Mouse (Mus musculus): ENCODE data around the gene Tmem267. TPM values are rescaled to one million over a fixed set of nuclear protein-coding genes. Genes with fewer than 3 reads are reported as not detected.
A peak's percentile ranks its signal among the peaks of the same experiment; 100 is the strongest.
"Not testable (repeated sequence)": the region's sequence is repeated elsewhere in the genome, so short reads cannot be mapped to it uniquely, and the experiment has no call there.

Tmem267 gene
- polyA plus RNA-seq, 1 experiment from 2014 or later, result 1.0 TPM

DNA sequence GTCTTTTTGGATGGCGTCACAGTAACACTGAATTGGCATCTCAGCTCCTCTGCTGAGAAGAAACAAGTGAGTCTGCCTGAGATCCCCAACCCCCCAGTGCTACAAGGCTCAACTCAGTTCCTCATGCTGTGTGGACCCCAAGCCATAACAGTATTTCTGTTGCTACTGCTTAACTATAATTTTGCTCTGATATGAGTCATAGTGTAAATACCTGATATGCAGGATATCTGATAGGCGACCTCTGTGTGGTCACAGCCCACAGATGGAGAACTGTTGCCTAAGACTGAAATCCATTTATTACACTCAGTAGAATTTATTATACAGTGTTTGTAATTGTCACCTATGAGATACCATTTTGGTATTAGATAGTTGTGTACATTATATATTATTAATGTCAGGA, 10.1 kb upstream of the Tmem267 start:
- DNase-seq (ENCODE audit: low spot score) (no peak), ATAC-seq (replicated peaks; ENCODE audit: low FRiP score) (no peak)
- WGBS, result 86% methylated on average over 2 of the region's 2 CpGs
- Histone ChIP-seq H3K27me3 (replicated peaks; ENCODE audit: control insufficient read depth, insufficient read depth, low read length) (no peaks in the 10 kb centered on the region), H3K9me3 (ENCODE audit: control insufficient read depth, low read length) (no peaks in the 10 kb centered on the region), H3K4me2 (no peak overlapping the region), H3K27ac (ENCODE audit: low read depth, low read length) (no peak overlapping the region), H3K36me3 (ENCODE audit: control insufficient read depth, insufficient read depth, low read length) (peaks cover 17% of the 10 kb centered on the region; the same call in 1 of the 2 replicates), H3K4me1 (replicated peaks; ENCODE audit: control insufficient read depth, insufficient read depth, low read length) (no peaks in the 10 kb centered on the region), H3K4me3 (ENCODE audit: low read depth, low read length) (no peak overlapping the region), H3K9ac (ENCODE audit: low read depth, low read length) (no peak overlapping the region)

DNA sequence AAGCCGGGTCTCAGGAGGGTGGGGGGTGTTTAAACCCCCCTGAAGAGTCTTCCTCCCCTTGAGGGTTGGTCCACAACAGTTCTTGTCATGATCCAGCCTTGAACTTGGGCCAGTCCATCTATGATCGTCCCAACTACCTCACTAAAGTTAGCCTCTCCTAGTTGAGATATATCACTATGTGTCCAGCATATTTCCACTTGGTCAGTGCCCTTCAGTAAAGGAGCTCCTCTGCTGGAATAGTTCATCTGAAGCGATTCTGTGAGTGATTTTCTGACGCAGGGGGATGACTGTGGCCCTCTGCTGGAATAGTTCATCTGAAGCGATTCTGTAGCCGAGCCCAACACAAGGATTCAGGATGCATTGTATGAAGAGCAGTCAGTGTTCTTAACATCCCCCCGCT, 485 bp upstream of the Tmem267 start:
- Histone ChIP-seq H3K9me3 (ENCODE audit: control insufficient read depth, low read length) (peaks cover 5% of the 10 kb centered on the region), H3K4me3 (ENCODE audit: low read depth, low read length) (no peak overlapping the region), H3K36me3 (ENCODE audit: control insufficient read depth, insufficient read depth, low read length) (peaks cover 10% of the 10 kb centered on the region; the same call in 1 of the 2 replicates), H3K27ac (ENCODE audit: low read depth, low read length) (no peak overlapping the region), H3K4me2 (peak overlapping the region; percentile 27; the same call in 1 of the 2 replicates), H3K4me1 (replicated peaks; ENCODE audit: control insufficient read depth, insufficient read depth, low read length) (no peaks in the 10 kb centered on the region), H3K9ac (ENCODE audit: low read depth, low read length) (no peak overlapping the region), H3K27me3 (replicated peaks; ENCODE audit: control insufficient read depth, insufficient read depth, low read length) (no peaks in the 10 kb centered on the region)
- ATAC-seq (replicated peaks; ENCODE audit: low FRiP score) (no peak), DNase-seq (ENCODE audit: low spot score) (no peak)
- WGBS, result 67% methylated on average over 7 of the region's 7 CpGs

DNA sequence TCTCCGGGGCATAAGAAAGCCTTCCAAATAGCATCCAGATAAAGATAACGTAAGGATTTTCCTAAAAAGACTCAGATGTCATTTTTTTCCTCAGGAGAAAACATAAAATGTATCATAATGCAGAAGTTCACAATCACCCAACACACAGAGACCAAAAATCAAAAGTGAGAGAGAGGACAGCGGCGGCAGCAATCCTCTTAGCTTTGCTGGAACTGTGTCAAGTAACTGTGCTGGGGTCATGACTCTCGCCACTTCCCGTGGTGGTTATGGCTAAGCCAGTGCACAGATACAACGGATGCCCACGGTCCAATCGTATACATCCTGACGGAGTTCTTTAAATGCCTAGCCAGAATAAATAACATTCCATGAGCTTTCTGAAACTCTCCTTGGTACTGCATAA, 4.2 kb downstream of the Tmem267 start:
- H3K4me2 ChIP-seq; H3K27ac ChIP-seq (ENCODE audit: low read depth, low read length); H3K36me3 ChIP-seq (ENCODE audit: control insufficient read depth, insufficient read depth, low read length); H3K27me3 ChIP-seq (replicated peaks; ENCODE audit: control insufficient read depth, insufficient read depth, low read length); H3K4me1 ChIP-seq (replicated peaks; ENCODE audit: control insufficient read depth, insufficient read depth, low read length); H3K9ac ChIP-seq (ENCODE audit: low read depth, low read length); ATAC-seq (replicated peaks; ENCODE audit: low FRiP score); H3K4me3 ChIP-seq (ENCODE audit: low read depth, low read length); H3K9me3 ChIP-seq (ENCODE audit: control insufficient read depth, low read length): not testable (repeated sequence)
- DNase-seq (ENCODE audit: low spot score), result peak; percentile 51
- 90% methylated on average over 10 of the region's 10 CpGs for WGBS

DNA sequence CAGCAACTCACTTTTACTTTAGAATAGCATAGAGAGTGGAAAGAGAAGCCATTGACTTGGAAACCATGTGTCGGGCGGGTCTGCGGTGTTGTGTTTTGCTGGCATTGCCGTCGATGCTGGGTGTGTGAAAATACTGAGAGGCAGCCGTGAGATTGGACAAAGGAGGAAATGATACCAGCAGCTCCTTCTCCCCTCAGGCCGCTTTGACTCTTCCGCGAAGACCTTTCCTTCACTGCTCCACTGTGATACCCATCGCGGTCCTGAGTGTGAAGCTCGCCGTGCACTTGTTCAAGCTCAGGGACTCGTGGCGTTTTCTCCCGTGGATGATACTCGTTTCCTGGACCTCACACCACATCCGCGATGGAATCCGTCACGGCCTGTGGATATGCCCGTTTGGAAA, 7.1 kb downstream of the Tmem267 start:
- not testable (repeated sequence) for H3K27me3 ChIP-seq (replicated peaks; ENCODE audit: control insufficient read depth, insufficient read depth, low read length); DNase-seq (ENCODE audit: low spot score); H3K4me1 ChIP-seq (replicated peaks; ENCODE audit: control insufficient read depth, insufficient read depth, low read length); H3K36me3 ChIP-seq (ENCODE audit: control insufficient read depth, insufficient read depth, low read length); H3K27ac ChIP-seq (ENCODE audit: low read depth, low read length); H3K4me2 ChIP-seq; H3K4me3 ChIP-seq (ENCODE audit: low read depth, low read length); H3K9me3 ChIP-seq (ENCODE audit: control insufficient read depth, low read length); H3K9ac ChIP-seq (ENCODE audit: low read depth, low read length)
- 93% methylated on average over 10 of the region's 22 CpGs for WGBS
- ATAC-seq (replicated peaks; ENCODE audit: low FRiP score), result peak; percentile 38

DNA sequence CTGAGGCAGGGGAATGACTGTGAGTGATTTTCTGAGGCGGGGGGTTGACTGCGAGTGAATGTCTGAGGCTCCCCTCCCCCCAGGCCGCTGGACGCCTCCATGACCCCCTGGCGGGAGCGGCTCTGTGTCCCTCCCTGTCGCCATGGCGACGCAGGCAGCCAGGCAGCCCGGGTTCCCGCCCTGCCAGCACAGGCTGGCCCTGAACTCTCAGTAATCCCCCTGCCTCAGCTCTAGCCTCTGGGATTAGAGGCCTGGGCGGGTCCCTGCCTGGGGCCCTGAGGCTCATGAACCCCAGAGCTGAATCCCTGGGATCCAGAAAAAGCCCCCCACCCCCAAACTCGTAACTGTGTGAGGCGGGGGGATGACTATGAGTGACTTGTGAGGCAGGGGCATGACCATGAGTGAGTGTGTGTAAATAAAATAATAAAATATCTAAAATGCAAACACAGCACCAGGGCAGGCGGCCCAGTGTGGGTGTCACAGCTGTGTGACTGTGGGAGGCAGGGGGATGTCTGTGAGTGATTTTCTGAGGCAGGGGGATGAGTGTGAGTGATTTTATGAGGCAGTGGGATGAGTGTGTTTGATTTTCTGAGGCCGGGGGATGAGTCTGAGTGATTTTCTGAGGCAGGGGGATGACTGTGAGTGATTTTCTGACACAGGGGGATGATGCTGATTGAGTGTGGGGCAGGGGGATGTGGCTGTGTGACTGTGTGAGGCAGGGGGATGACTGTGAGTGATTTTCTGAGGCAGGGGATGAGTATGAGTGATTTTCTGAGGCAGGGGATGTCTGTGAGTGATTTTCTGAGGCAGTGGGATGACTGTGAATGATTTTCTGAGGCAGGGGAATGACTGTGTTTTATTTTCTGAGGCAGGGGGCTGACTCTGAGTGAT, 108.7 kb downstream of the Tmem267 start:
- not testable (repeated sequence) for H3K27ac ChIP-seq (ENCODE audit: low read depth, low read length); H3K4me2 ChIP-seq; H3K9ac ChIP-seq (ENCODE audit: low read depth, low read length); H3K4me3 ChIP-seq (ENCODE audit: low read depth, low read length); H3K27me3 ChIP-seq (replicated peaks; ENCODE audit: control insufficient read depth, insufficient read depth, low read length); H3K4me1 ChIP-seq (replicated peaks; ENCODE audit: control insufficient read depth, insufficient read depth, low read length); H3K36me3 ChIP-seq (ENCODE audit: control insufficient read depth, insufficient read depth, low read length)
- WGBS, result 73% methylated on average over 15 of the region's 16 CpGs
- DNase-seq (ENCODE audit: low spot score) (peak; percentile 88), ATAC-seq (replicated peaks; ENCODE audit: low FRiP score) (peak; percentile 86)
- peaks cover 12% of the 10 kb centered on the region for H3K9me3 ChIP-seq (ENCODE audit: control insufficient read depth, low read length)

DNA sequence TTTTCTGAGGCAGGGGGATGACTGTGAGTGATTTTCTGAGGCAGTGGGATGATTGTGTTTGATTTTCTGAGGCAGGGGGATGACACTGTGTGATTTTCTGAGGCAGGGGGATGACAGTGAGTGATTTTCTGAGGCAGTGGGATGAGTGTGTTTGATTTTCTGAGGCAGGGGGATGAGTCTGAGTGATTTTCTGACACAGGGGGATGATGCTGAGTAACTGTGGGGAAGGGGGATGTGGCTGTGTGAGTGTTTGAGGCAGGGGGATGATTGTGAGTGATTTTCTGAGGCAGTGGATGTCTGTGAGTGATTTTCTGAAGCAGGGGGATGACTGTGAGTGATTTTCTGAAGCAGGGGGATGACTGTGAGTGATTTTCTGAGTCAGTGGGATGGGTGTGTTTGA, 110.6 kb downstream of the Tmem267 start:
- not testable (repeated sequence) for H3K9ac ChIP-seq (ENCODE audit: low read depth, low read length)

DNA sequence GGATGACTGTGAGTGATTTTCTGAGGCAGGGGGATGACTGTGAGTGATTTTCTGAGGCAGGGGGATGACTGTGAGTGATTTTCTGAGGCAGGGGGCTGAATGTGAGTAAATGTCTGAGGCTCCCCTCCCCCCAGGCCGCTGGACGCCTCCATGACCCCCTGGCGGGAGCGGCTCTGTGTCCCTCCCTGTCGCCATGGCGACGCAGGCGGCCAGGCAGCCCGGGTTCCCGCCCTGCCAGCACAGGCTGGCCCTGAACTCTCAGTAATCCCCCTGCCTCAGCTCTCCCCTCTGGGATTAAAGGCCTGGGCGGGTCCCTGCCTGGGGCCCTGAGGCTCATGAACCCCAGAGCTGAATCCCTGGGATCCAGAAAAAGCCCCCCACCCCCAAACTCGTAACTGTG, 111.2 kb downstream of the Tmem267 start:
- not testable (repeated sequence) for DNase-seq (ENCODE audit: low spot score); H3K27me3 ChIP-seq (replicated peaks; ENCODE audit: control insufficient read depth, insufficient read depth, low read length); ATAC-seq (replicated peaks; ENCODE audit: low FRiP score); H3K36me3 ChIP-seq (ENCODE audit: control insufficient read depth, insufficient read depth, low read length); H3K4me2 ChIP-seq; H3K27ac ChIP-seq (ENCODE audit: low read depth, low read length); H3K4me1 ChIP-seq (replicated peaks; ENCODE audit: control insufficient read depth, insufficient read depth, low read length); H3K9ac ChIP-seq (ENCODE audit: low read depth, low read length); H3K4me3 ChIP-seq (ENCODE audit: low read depth, low read length)
- H3K9me3 ChIP-seq (ENCODE audit: control insufficient read depth, low read length), result peaks cover 16% of the 10 kb centered on the region
- WGBS, result 86% methylated on average over 11 of the region's 12 CpGs

More for the DNA sequence above, 110.6 kb downstream of the Tmem267 start:
- not testable (repeated sequence) for H3K27me3 ChIP-seq (replicated peaks; ENCODE audit: control insufficient read depth, insufficient read depth, low read length); H3K4me1 ChIP-seq (replicated peaks; ENCODE audit: control insufficient read depth, insufficient read depth, low read length); ATAC-seq (replicated peaks; ENCODE audit: low FRiP score); H3K36me3 ChIP-seq (ENCODE audit: control insufficient read depth, insufficient read depth, low read length); H3K4me2 ChIP-seq; H3K27ac ChIP-seq (ENCODE audit: low read depth, low read length); H3K4me3 ChIP-seq (ENCODE audit: low read depth, low read length)
- peaks cover 12% of the 10 kb centered on the region for H3K9me3 ChIP-seq (ENCODE audit: control insufficient read depth, low read length)
- DNase-seq (ENCODE audit: low spot score), result peak; percentile 57

DNA sequence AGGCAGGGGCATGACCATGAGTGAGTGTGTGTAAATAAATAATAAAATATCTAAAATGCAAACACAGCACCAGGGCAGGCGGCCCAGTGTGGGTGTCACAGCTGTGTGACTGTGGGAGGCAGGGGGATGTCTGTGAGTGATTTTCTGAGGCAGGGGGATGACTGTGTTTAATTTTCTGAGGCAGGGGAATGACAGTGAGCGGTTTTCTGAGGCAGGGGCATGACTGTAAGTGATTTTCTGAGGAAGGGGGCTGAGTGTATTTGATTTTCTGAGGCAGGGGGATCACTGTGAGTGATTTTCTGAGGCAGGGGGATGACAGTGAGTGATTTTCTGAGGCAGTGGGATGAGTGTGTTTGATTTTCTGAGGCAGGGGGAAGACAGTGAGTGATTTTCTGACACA, 111.7 kb downstream of the Tmem267 start:
- not testable (repeated sequence) for ATAC-seq (replicated peaks; ENCODE audit: low FRiP score)
- WGBS, result 70% methylated on average over 2 of the region's 2 CpGs

DNA sequence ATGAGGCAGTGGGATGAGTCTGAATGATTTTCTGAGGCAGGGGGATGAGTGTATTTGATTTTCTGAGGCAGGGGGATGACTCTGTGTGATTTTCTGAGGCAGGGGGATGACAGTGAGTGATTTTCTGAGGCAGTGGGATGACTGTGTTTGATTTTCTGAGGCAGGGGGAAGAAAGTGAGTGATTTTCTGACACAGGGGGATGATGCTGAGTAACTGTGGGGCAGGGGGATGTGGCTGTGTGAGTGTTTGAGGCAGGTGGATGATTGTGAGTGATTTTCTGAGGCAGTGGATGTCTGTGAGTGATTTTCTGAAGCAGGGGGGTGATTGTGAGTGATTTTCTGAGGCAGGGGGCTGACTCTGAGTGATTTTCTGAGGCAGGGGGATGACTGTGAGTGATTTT, 112.3 kb downstream of the Tmem267 start:
- peaks cover 16% of the 10 kb centered on the region for H3K9me3 ChIP-seq (ENCODE audit: control insufficient read depth, low read length)
- not testable (repeated sequence) for H3K9ac ChIP-seq (ENCODE audit: low read depth, low read length); H3K36me3 ChIP-seq (ENCODE audit: control insufficient read depth, insufficient read depth, low read length)

More for the DNA sequence above, 111.7 kb downstream of the Tmem267 start:
- H3K27ac ChIP-seq (ENCODE audit: low read depth, low read length); H3K9ac ChIP-seq (ENCODE audit: low read depth, low read length); DNase-seq (ENCODE audit: low spot score); H3K4me3 ChIP-seq (ENCODE audit: low read depth, low read length); H3K27me3 ChIP-seq (replicated peaks; ENCODE audit: control insufficient read depth, insufficient read depth, low read length); H3K36me3 ChIP-seq (ENCODE audit: control insufficient read depth, insufficient read depth, low read length); H3K4me1 ChIP-seq (replicated peaks; ENCODE audit: control insufficient read depth, insufficient read depth, low read length); H3K4me2 ChIP-seq: not testable (repeated sequence)
- H3K9me3 ChIP-seq (ENCODE audit: control insufficient read depth, low read length), result peaks cover 16% of the 10 kb centered on the region

More for the DNA sequence above, 112.3 kb downstream of the Tmem267 start:
- H3K27me3 ChIP-seq (replicated peaks; ENCODE audit: control insufficient read depth, insufficient read depth, low read length); H3K27ac ChIP-seq (ENCODE audit: low read depth, low read length); H3K4me2 ChIP-seq; H3K4me3 ChIP-seq (ENCODE audit: low read depth, low read length); ATAC-seq (replicated peaks; ENCODE audit: low FRiP score); H3K4me1 ChIP-seq (replicated peaks; ENCODE audit: control insufficient read depth, insufficient read depth, low read length): not testable (repeated sequence)
- peak; percentile 90 for DNase-seq (ENCODE audit: low spot score)

All from liver, embryonic 11.5 days (tissue).